Mouse (Mus musculus): ENCODE data around the gene Cenpv. TPM values are rescaled to one million over a fixed set of nuclear protein-coding genes. Genes with fewer than 3 reads are reported as not detected.

Cenpv gene
- polyA plus RNA-seq (2014; fragmentation: Illumina TruSeq; extraction: RNeasy Lipid Tissue Mini Kit (QIAGEN cat#74804); ENCODE audit: low read depth, low replicate concordance): 33.3 TPM

DNA sequence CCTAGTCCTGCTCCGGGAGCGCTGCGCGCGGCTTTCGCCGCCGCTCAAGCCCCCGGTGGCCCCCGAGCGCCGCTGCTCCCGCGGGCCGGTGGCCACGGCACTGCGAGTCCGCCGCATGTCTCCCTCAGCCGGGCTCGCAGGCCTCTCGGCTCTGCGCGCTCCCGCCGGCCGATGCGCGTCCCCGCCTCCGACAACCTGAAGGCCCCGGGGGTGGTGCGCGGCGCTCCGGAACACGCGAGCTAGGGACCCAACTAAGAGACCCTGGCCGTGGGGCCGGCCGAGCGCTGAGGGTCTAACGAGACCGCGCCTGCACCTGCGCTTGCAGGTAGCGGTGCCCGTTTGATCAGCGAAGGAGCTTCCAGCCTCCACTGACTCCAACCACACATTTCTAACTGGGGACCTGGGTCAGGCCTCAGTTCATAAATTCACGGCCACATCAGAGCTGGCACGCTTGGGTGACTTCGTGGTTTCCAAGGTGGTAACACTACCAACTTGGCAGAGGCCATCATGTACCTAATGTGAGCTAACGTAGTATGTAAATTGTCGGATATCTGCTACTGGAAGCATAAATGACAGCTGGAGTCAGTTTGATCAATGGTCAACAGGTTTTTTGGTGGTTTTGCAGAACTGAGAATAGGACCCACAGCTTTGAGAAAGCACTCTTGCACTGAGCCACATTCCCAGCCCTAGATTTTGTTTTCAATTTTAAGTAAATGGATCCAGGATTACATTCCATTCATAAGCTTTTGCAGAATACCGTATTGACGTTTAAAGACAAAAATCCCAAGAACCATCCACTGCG, at the start of gene Cenpv:
Gene Cenpv, minus strand, starts transcription at position 173 of the 802 bp plus-strand sequence.

DNA sequence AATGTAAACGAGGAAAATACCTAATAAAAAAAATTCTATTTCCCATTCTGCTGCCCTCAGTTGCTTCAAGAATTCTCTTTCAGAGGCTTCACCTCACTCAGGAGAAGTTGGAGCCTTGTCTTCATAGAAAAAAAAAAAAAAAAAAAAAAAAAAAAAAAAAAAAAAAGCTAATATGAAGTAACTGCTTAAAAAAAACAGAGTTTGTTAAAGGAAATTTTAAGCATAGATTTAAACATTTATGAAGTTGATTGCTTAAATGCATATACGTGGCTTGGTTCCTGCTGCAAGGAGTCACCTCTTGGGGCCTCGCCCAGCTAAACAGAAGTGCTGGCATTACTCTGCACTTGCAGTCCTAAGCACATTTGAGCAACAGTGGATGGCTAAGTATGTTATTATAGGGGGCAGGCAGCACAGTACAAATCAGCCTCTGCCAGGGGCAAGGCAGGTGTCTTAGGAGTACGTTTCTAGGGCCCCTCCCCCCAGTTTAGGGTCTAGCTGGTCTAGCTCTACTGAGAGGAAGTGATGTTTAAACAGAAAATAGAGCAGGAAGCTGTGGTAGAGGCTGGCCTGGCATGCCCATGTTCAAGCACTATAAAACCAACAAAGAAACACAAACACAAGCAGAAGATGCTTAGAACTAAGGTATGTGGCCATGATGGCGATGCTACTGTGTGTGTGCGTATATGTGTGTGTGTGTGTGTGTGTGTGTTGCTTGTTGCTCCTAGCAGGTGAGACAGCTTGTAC, 35.1 kb upstream of the Cenpv start, which contains the start of gene Trpv2:
Gene Trpv2, plus strand, starts transcription at position 528 of the 744 bp plus-strand sequence.

DNA sequence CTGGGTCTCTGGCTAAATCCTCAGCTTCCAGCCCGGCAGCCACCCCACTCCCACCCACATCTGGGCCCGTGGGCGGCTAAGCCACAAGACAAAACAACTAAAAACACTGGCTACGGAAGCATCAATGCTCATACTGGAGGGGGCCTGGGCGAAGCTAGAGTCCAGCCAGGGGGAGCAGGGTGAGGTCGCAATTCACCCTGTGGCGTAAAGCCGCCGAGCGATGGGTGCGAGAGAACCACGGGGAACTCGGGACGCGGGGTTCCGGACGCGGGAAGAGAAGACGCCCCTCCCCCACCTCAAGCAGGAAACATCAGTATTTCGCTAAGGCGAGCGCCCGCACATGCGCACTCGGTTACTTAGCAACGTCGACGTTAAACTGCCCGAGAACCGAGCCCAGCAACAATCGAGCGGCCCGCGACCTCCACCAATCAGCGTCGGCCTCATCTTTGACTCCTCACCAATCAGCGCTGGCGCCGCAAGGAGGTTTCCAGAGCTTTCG, 11.7 kb upstream of the Cenpv start, which contains the start of gene Ubb:
Gene Ubb, plus strand, starts transcription at position 445 of the 499 bp plus-strand sequence.

Other genes with a start within 250 kb of the Cenpv start
- 11.2 TPM for gene Pigl, start 80.8 kb downstream of the Cenpv start, polyA plus RNA-seq (2014; fragmentation: Illumina TruSeq; extraction: RNeasy Lipid Tissue Mini Kit (QIAGEN cat#74804); ENCODE audit: low read depth, low replicate concordance)
- 102 TPM for gene Ncor1, start 80.7 kb downstream of the Cenpv start, polyA plus RNA-seq (2014; fragmentation: Illumina TruSeq; extraction: RNeasy Lipid Tissue Mini Kit (QIAGEN cat#74804); ENCODE audit: low read depth, low replicate concordance)
- 1,871 TPM for gene Ubb, start 11.9 kb upstream of the Cenpv start, polyA plus RNA-seq (2014; fragmentation: Illumina TruSeq; extraction: RNeasy Lipid Tissue Mini Kit (QIAGEN cat#74804); ENCODE audit: low read depth, low replicate concordance)
- 8.3 TPM for gene Trpv2, start 35.2 kb upstream of the Cenpv start, polyA plus RNA-seq (2014; fragmentation: Illumina TruSeq; extraction: RNeasy Lipid Tissue Mini Kit (QIAGEN cat#74804); ENCODE audit: low read depth, low replicate concordance)
- 8.2 TPM for gene Lrrc75a, start 109.3 kb upstream of the Cenpv start, polyA plus RNA-seq (2014; fragmentation: Illumina TruSeq; extraction: RNeasy Lipid Tissue Mini Kit (QIAGEN cat#74804); ENCODE audit: low read depth, low replicate concordance)
- 53.6 TPM for gene Mmgt2, start 109.4 kb upstream of the Cenpv start, polyA plus RNA-seq (2014; fragmentation: Illumina TruSeq; extraction: RNeasy Lipid Tissue Mini Kit (QIAGEN cat#74804); ENCODE audit: low read depth, low replicate concordance)
- gene Zfp287, start 192.6 kb upstream of the Cenpv start, polyA plus RNA-seq (2014; fragmentation: Illumina TruSeq; extraction: RNeasy Lipid Tissue Mini Kit (QIAGEN cat#74804); ENCODE audit: low read depth, low replicate concordance): 2.7 TPM
- gene Gm10428, start 213.8 kb upstream of the Cenpv start, polyA plus RNA-seq (2014; fragmentation: Illumina TruSeq; extraction: RNeasy Lipid Tissue Mini Kit (QIAGEN cat#74804); ENCODE audit: low read depth, low replicate concordance): not detected